Mouse (Mus musculus) intestine, embryonic 16.5 days (tissue): ENCODE measurements at regions not wholly inside any gene's neighbourhood (a gene's known extent, or its start where the extent isn't known, plus 50 kb on each side); places are given as distances from the start of the nearest gene placed in this dataset.

Source experiments
- ATAC-seq: fragments of 200-750 bp; cut with Nextera tagmentation; 2 replicates; pipeline ENCODE4 v1.8.0; 2017; ENCODE audit warnings: moderate TSS enrichment, moderate library complexity
- H3K27ac ChIP-seq: fragments of 300-500 bp; sonication (generic); 2 replicates; pipeline ENCODE4 v1.5.1; 2014; ENCODE audit warnings: mild to moderate bottlenecking, low read length
- H3K27me3 ChIP-seq: fragments of 300-500 bp; sonication (generic); replicated peaks from 2 replicates; pipeline ENCODE4 v1.6.1; 2014; ENCODE audit warnings: low read length, control low read depth, mixed read lengths; ENCODE audit not compliant: control insufficient read depth, insufficient read depth
- H3K36me3 ChIP-seq: fragments of 300-500 bp; sonication (generic); 2 replicates; pipeline ENCODE4 v1.6.1; 2014; ENCODE audit warnings: low read length, control low read depth; ENCODE audit not compliant: control insufficient read depth, insufficient read depth
- H3K4me1 ChIP-seq: fragments of 300-500 bp; sonication (generic); 2 replicates; pipeline ENCODE4 v1.6.1; 2014; ENCODE audit warnings: low read length, control low read depth, mixed read lengths; ENCODE audit not compliant: control insufficient read depth, insufficient read depth
- H3K4me2 ChIP-seq: fragments of 300-500 bp; sonication (generic); 2 replicates; pipeline ENCODE4 v1.6.1; 2014; ENCODE audit warnings: low read depth, low read length, control low read depth
- H3K4me3 ChIP-seq: fragments of 300-500 bp; sonication (generic); 2 replicates; pipeline ENCODE4 v1.5.1; 2014; ENCODE audit warnings: mild to moderate bottlenecking, low read length
- H3K9ac ChIP-seq: fragments of 300-500 bp; sonication (generic); 2 replicates; pipeline ENCODE4 v1.6.1; 2014; ENCODE audit warnings: low read depth, low read length
- H3K9me3 ChIP-seq: fragments of 300-500 bp; sonication (generic); 2 replicates; pipeline ENCODE4 v1.6.1; 2016; ENCODE audit warnings: low read length, control low read depth; ENCODE audit not compliant: control insufficient read depth
- WGBS: fragments of 180-500 bp; shearing (Covaris S2); extraction: QIAGEN DNeasy Blood & Tissue Kit; methylation state at CpG from one replicate; pipeline ENCODE4 v1.1.7; 2014; 5-methylcytosine and 5-hydroxymethylcytosine counted together

- Histone ChIP-seq H3K4me1 (no peaks in the 10 kb centered on the region), H3K4me2 (no peak overlapping the region), H3K36me3 (no peaks in the 10 kb centered on the region), H3K9ac (no peak overlapping the region), H3K27me3 (no peaks in the 10 kb centered on the region; the same call in 1 of the 2 replicates), H3K9me3 (no peaks in the 10 kb centered on the region), H3K4me3 (no peak overlapping the region), H3K27ac (no peak overlapping the region)
- WGBS = 86% methylated on average over 2 of the region's 2 CpGs
- no peak for ATAC-seq
Observed at GRCm38 (mm10) chr6:89046476-89046875, 144.4 kb downstream of the Tpra1 start.

DNA sequence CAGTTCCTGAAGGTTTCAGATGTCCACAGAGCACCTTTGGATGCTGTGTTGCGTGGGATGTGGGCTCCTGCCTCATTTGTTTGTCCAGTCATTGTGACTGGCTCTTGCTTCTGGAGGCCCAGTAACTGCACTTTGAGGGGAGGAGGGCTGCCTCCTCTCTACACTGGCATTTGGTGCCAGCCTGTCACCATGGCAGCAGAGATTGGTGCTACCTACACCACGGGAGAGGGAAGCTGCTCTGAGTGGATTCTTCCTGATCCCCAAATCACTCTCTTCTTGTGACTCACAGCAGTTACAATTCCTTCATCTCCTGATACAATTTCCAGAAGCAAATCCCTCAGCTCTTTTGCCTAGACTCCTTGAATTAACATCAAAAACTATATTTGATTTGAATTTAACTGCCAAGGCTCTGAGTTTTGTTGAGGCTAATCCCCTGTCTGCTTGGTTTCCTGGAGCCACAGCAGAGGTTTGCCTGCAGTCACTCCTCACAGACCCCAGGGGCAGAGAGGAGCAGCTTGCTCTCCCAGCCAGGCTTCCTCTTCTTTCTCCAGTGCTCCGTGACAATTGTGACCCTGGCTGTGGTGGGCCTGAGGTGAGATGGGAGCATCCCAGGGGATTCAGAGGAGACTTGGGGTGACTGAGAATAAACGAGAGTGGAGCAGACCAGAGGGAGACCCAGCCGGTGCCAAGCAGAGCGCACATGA lies 145.7 kb downstream of the Tpra1 start:
- no peak overlapping the region for H3K27ac ChIP-seq
- no peaks in the 10 kb centered on the region for H3K36me3 ChIP-seq
- 60% methylated on average over 6 of the region's 6 CpGs for WGBS
- no peaks in the 10 kb centered on the region for H3K9me3 ChIP-seq
- no peaks in the 10 kb centered on the region for H3K4me1 ChIP-seq
- H3K27me3 ChIP-seq = no peaks in the 10 kb centered on the region; the same call in 1 of the 2 replicates
- ATAC-seq = no peak
- H3K9ac ChIP-seq = no peak overlapping the region
- H3K4me2 ChIP-seq = no peak overlapping the region
- no peak overlapping the region for H3K4me3 ChIP-seq

DNA sequence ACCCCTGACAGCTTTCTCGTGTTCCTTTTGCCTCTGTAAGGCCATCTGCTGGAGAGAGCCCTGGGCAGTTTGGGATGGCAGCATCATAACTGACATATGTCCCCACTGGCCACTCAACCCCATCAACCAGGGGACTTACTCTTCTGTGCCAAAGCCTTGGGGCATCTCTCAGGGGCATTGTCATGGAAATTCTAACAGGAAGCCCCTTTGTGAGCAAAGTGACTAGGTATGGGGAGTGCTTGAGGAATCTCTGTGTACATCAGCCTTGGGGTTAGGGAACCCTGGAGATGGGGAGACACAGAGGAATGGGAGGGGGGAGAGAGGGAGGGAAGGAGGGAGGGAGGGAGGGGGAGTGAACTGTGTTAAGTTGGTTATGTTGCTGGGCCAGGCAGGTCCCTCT lies 147.2 kb downstream of the Tpra1 start:
- no peaks in the 10 kb centered on the region for H3K9me3 ChIP-seq
- no peak overlapping the region for H3K27ac ChIP-seq
- H3K4me1 ChIP-seq = no peaks in the 10 kb centered on the region
- WGBS = 60% methylated on average over 1 of the region's 1 CpGs
- H3K4me2 ChIP-seq = no peak overlapping the region
- ATAC-seq = no peak
- H3K36me3 ChIP-seq = no peaks in the 10 kb centered on the region
- no peak overlapping the region for H3K4me3 ChIP-seq
- H3K27me3 ChIP-seq = no peaks in the 10 kb centered on the region; the same call in 1 of the 2 replicates
- H3K9ac ChIP-seq = no peak overlapping the region

DNA sequence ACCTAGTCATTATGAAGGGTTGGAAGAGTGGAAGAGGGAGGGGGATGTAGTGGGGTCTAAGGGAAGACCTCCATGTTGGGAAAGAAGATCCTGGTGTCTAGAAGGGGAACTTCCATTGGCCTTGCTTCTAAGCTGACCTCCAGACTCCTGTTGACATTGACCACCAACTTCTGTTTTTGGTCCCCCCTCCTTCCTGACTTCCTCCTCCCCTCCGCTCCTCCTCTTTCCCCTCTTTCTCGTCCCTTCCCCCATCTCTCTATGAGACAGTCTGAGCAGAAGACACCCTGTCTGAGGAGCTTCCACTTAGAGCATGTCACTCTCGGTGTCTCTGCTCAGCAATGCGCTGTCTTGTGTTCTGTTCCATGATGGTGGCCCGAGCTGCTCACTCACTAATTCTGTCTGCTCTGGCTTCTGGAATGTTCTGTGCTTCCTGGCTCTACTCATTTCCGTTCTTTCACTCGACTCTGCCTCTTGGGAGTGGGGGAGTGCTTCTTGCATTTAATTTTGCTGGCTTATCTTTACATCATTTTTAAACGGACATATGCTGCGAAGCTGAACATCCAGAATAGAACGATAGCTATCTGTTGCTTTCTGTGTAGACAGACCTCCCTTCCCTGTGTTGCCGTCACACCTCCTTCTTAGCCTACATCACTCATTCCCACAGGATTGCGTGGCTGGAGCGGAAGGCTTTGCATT lies 148.7 kb downstream of the Tpra1 start:
- no peaks in the 10 kb centered on the region for H3K36me3 ChIP-seq
- ATAC-seq = no peak
- 78% methylated on average over 13 of the region's 13 CpGs for WGBS
- H3K27ac ChIP-seq = no peak overlapping the region
- H3K9me3 ChIP-seq = no peaks in the 10 kb centered on the region
- no peak overlapping the region for H3K4me2 ChIP-seq
- no peak overlapping the region for H3K9ac ChIP-seq
- no peak overlapping the region for H3K4me3 ChIP-seq
- H3K27me3 ChIP-seq = no peaks in the 10 kb centered on the region; the same call in 1 of the 2 replicates
- no peaks in the 10 kb centered on the region for H3K4me1 ChIP-seq

DNA sequence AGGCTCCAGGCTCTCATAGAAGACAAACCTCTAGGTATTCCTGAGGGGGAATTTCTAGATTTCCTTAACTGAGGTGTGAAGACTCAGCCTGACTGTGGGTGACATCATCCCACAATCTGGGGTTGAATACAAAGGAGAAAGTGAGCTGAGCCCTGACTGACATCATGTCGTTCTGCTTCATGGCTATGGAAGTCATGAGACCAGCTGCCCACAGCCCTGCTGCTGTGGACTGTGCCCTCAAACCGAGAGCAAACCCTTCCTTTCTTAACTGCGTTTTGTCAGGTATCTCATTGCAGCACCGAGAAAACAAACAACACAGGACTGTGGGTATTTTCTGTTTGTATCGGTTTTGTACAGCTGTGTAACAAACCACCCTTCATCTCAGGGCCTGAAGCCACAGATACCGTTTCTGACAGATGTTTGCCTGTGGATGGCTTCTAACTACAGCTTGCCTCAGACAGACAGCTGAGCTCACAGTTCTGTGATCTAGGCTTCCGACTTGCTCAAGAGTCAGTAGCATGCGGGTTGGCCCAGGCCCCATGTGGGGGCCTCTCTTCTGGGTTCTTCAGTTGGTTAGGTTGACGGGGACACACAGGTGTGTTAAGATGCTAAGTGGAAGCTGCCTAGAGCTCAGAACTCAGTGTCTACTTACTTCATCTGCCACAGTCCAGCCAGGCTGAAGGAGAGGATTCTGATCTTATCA lies 150.9 kb downstream of the Tpra1 start:
- ATAC-seq = no peak
- WGBS = 77% methylated on average over 9 of the region's 9 CpGs
- no peak overlapping the region for H3K4me2 ChIP-seq
- H3K4me3 ChIP-seq = no peak overlapping the region
- H3K27me3 ChIP-seq = no peaks in the 10 kb centered on the region; the same call in 1 of the 2 replicates
- no peaks in the 10 kb centered on the region for H3K36me3 ChIP-seq
- no peak overlapping the region for H3K27ac ChIP-seq
- no peaks in the 10 kb centered on the region for H3K9me3 ChIP-seq
- H3K9ac ChIP-seq = no peak overlapping the region
- H3K4me1 ChIP-seq = no peaks in the 10 kb centered on the region

DNA sequence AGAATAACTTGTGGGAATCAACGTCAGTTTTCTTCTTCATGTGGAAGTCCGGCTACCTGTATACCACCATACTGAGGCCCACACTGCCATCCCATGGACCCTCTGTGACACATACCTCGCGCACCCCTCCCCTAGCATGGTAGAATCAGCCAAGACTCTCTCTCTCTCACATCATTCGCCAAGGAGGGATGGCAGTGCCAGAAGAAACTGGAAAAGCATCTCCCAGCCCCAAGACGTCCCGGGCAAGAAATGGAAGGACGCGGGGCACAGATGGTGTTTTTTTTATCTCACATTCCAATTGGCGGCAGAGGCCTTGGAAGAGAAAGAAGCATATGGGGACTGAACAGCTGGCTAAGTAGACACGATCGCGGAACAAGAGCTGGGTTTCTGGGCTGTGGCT lies 152.0 kb downstream of the Tpra1 start:
- no peak overlapping the region for H3K27ac ChIP-seq
- no peaks in the 10 kb centered on the region for H3K36me3 ChIP-seq
- no peak overlapping the region for H3K4me3 ChIP-seq
- no peaks in the 10 kb centered on the region for H3K27me3 ChIP-seq
- H3K4me2 ChIP-seq = no peak overlapping the region
- H3K4me1 ChIP-seq = no peaks in the 10 kb centered on the region
- 83% methylated on average over 13 of the region's 13 CpGs for WGBS
- ATAC-seq = no peak
- H3K9me3 ChIP-seq = no peaks in the 10 kb centered on the region
- no peak overlapping the region for H3K9ac ChIP-seq

DNA sequence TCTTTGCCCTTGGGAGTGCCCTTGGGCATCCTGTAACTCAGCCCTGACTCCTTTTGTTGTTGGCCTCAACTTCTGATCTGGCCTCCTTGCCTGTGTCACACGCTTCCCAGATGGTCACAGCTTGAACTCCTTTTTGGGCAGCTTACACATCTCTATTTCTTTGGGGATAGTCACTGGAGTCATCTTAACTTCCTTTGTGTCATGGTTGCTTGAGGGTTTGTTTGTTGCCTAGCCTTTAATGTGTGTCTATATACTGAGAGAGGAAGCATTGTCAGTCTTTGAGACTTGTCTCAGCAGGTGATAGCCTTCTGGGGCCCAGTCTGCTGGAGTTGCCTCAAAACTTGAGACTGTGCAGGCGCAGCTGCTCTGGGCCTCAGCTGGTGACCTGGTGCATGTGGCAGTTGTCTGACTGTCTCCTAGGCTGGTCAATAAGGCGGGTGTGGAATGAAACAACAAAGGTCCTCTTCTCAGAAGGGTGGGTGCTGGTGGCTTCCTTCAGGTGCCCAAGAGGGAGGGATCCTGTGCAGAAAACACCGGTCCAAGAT lies 157.5 kb downstream of the Tpra1 start:
- H3K36me3 ChIP-seq = no peaks in the 10 kb centered on the region
- H3K9ac ChIP-seq = no peak overlapping the region
- no peaks in the 10 kb centered on the region for H3K9me3 ChIP-seq
- no peak for ATAC-seq
- H3K4me1 ChIP-seq = no peaks in the 10 kb centered on the region
- H3K4me3 ChIP-seq = no peak overlapping the region
- H3K4me2 ChIP-seq = no peak overlapping the region
- WGBS = 76% methylated on average over 4 of the region's 4 CpGs
- H3K27me3 ChIP-seq = no peaks in the 10 kb centered on the region
- no peak overlapping the region for H3K27ac ChIP-seq

DNA sequence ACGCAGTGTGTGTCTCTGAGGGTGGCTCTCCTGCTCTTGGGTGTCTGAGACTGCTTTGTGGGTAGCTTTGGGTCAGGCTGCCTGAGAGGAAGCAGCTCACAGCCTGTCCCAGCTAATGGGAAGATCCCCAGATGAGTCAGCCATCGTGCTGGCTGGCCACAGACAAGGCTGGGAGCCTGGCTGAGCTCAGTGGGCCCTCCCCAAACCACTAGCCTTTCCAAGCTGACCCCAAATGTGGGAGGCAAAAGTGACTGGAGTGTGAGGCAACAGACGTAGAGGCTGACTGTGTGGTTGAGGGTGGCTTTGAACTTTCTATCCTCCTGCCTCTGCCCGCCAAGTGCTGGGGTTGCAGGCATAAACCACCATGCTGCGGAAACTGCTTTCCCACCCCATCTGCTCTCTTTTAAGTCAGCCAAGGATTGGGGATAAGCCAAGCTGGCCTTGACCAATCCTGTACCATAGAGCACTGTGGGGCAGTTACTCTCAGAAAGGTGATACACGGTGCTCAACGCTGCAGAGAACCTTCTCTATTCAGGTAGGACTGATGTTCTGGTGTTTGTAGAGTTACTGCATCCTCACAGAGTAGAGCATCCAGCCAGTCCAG lies 163.0 kb downstream of the Tpra1 start:
- no peaks in the 10 kb centered on the region for H3K4me1 ChIP-seq
- H3K4me2 ChIP-seq = no peak overlapping the region
- no peak overlapping the region for H3K4me3 ChIP-seq
- ATAC-seq = no peak
- no peak overlapping the region for H3K9ac ChIP-seq
- H3K27ac ChIP-seq = no peak overlapping the region
- H3K27me3 ChIP-seq = no peaks in the 10 kb centered on the region
- 78% methylated on average over 7 of the region's 7 CpGs for WGBS
- H3K36me3 ChIP-seq = no peaks in the 10 kb centered on the region
- H3K9me3 ChIP-seq = peaks cover 3% of the 10 kb centered on the region; the same call in 1 of the 2 replicates

DNA sequence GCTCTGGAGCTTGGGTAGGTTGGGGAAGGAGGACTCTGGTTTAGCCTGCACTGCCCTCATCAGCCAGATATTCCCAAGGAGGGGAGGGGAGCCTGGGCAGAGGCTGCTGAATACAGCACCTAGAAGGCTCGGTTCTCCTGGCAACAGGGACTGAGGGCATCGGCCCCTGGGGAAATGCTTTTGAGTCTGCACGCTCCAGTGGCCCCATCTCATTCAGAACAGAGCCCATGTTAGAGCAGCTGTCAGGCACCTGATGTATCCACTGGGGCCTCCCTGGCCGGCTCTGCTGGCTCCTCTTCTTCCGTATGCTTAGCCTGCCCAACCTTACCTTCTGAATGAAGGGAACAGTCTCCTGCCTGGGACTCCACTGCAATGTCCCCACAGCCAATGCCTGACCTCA lies 164.5 kb downstream of the Tpra1 start:
- no peaks in the 10 kb centered on the region for H3K4me1 ChIP-seq
- ATAC-seq = no peak
- H3K9ac ChIP-seq = no peak overlapping the region
- H3K27me3 ChIP-seq = no peaks in the 10 kb centered on the region
- H3K4me3 ChIP-seq = no peak overlapping the region
- peaks cover 3% of the 10 kb centered on the region; the same call in 1 of the 2 replicates for H3K9me3 ChIP-seq
- H3K36me3 ChIP-seq = no peaks in the 10 kb centered on the region
- 78% methylated on average over 5 of the region's 5 CpGs for WGBS
- H3K27ac ChIP-seq = no peak overlapping the region
- no peak overlapping the region for H3K4me2 ChIP-seq
